Mouse (Mus musculus): ENCODE measurements around the gene Dpm1.

DNA sequence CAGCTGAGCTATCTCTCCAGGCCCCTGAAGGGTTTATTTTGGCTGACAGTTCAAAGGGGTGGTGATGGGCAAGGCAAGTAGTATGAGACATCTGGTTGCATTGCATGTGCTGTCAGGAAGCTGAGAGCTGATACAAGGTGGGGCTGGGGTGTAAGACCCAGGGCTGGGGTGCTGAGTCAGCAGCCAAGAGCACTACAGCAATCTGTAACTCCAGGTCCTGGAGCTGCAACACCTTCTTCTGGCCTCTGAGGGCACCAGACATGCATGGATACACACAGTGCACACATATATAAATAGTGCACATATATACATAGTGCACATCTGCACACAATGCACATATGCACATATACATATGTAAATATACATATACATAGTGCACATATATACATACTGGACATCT lies 12.4 kb upstream of the Dpm1 start:
- TF ChIP-seq CTCF (IDR thresholded peaks at IDR 0.05; ENCODE audit: low read depth) (no peak), EP300 (IDR thresholded peaks at IDR 0.05; ENCODE audit: low read depth) (no peak)

Measured in heart, postnatal 0 days (tissue).